Mouse (Mus musculus): Measurements from ENCODE around the gene Etv5.
A peak's percentile ranks its signal among the peaks of the same experiment; 100 is the strongest.

The Etv5 gene

DNA sequence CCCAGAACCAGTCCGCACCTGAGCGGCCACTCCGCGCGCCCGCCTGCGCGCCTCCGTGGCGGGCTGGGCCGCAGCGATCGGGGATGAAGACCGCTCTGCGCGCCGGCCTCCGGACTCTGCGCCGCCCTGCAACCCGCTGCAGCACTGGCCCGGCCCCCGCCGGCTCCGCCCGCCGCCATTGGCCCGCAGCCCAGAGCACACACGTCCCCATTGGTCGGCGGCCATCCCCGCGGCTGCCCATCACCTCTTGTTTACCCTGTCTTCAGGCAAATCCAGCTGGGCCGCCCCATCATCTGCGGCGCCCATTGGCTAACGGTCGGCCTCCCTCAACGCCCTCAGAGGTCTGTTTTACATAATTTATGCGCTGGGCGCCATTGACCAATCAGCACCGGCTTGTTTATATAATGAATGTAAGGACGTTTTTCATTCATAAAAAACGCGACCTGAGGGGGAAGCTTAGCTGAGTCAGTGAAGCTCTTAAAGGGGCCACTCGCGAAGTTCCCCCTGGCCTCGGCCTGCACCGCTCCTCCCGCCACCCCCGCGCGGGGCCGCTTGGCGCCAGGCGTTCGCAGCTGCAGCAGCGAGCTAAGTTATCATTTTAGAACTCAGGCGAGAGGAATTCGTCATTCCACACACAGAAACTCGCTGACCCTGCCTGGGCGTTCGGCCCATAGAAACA, at the start of gene Etv5:
TSS of gene Etv5 (minus strand) at position 221 of the 679 bp plus-strand sequence.
- DNase-seq (ENCODE audit: low spot score) = peak; percentile 100

DNA sequence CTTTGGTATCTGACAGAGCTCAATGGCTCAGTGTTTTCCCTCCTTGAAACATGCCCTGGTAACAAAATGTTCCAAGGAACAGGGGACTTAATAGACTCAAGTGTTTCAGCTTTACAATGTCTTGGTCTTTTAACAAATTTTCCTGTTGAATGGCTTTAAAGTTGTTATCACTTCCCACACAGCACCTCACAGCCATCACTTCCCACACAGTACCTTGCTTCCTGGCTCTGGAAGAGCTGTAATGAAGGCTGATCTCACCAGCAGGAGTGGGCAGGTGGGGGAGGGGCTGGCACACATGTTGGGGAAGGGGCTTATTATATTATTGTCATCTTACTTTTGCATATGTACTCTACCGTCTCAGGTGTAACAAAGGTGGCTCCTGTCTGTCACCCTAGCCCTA, 44.4 kb upstream of the Etv5 start:
- DNase-seq (ENCODE audit: low spot score) = no peak

DNA sequence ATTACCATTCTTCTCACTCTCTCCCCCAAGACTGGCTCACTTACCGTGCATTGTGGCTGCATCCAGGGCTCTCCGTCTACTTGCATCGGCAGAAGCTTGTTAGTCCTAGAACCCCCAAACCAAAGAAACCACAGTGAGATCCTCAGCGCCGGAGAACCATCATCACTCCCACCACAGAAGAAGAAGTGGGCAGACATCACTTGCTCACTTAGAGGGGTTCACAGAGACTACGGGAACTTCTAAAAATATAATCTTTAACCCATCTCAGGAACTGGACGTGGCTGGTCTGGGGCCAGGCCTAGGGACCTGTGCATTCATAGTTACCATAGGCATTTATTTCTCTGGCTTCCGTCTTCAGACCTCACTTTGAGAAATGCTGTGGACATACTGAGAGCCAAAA, 39.8 kb upstream of the Etv5 start:
- DNase-seq (ENCODE audit: low spot score) = no peak

DNA sequence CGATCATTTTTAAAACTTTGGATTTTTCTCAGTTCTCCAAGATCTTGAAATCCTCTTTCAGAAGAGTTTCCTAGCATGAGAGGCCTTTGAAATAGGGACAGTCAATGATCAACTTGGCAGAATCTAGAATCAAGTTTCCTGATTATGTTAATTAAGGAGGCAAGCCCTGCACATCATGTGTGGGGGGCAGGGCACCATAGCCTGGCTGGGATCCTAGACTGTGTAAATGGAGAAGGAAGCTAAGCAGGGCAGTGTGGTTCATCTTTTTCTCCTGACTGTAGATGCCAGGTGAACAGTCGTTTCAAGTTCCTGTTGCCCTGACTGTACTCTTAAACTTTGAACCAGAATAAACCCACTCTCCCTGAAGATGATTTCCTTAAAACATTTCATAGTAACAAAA, 32.2 kb upstream of the Etv5 start:
- no peak for DNase-seq (ENCODE audit: low spot score)

DNA sequence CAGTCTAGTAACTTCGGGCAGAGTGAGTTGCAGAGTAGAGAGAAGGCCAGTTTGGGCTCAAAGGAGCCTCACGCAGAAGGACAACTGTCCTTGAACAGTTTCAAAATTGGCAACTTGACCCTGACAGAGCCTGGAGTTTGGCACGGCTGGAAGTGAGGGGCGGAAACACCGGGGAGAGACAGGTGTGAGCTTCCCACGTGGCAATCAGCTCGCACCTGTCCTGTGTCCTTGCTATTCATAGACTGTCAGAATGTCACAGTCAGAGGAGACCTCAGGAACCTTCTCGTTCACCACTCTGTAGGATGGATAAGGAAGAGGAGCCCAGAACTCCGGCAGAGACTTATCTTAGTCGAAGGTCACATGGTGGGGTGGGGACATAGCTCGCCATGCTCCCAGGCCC, 29.9 kb upstream of the Etv5 start:
- no peak for DNase-seq (ENCODE audit: low spot score)

DNA sequence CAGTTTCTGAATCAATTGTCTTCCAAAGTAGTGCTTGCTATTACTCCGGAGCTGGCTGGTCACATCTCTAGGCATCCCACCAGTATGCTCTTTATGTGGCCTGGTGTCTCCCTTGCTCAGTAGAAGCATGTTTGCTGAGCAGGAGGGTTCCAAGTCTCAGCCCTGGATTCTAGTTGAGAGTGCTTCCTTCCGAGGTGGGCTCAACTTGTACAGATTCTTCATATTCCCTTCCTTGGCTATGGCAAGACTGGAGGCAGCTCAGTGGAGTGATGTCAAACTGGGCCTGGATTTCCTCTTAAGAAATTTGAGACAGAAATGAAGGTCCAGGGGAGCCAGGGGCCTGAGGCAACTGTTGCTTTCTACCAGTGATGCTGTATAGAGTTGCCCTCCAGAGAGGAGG, 27.6 kb upstream of the Etv5 start:
- DNase-seq (ENCODE audit: low spot score) = no peak

DNA sequence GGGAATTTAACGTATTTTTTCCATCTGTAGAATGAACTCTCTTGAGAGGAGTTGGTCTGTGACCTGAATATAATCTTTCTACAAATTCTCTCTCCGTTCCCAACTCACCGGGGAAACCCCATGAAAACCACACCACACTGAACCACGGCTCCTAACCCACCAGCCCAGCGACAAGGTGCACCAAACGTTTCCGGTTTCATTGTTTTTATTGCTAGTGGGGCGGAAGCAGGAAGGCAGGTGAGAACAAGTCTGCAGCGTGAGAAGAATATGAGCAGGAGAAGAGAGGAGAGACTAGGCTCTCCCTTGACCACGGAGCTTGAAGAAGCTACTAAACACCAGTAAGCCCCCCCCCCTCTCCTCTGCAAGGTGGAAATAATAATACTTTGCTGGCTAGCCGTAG, 26.9 kb upstream of the Etv5 start:
- no peak for DNase-seq (ENCODE audit: low spot score)

DNA sequence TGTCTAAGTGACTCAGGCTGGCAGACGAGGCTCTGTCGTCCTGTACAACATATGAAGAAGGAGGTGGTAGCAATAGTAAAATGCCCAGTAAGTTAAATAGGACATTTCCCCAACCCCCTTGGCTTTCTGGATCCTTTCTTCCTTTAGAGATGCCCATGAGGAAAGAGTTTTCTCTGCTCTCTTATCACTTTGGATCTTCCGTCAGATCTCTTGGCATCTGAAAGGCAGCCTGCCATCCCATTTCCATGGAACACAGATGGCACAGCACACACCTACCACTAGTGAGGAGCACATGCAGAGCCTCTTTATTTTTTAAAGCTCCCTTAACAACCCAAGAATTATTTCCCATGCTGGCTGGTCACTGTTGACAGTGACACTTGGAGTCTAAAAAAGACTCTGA, 22.7 kb upstream of the Etv5 start:
- no peak for DNase-seq (ENCODE audit: low spot score)

DNA sequence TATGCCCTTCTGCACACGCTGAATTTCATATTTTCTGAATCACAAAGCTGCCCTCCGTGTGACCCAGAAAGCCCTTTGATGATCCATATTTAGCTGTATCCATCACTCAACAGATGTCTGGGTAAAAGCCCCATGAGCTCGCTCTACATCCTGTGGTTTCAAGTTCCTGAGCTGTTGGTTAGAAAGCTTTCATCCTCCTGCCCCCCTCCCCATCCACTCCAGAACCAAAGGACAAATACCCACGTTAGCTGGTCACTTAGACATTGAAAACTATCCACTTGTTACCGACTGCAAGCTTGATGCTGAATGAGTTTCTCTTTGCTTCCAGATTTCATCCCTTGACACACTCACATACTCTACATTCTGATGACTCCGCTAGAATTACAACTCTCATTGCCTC, 22.2 kb upstream of the Etv5 start:
- DNase-seq (ENCODE audit: low spot score) = no peak

DNA sequence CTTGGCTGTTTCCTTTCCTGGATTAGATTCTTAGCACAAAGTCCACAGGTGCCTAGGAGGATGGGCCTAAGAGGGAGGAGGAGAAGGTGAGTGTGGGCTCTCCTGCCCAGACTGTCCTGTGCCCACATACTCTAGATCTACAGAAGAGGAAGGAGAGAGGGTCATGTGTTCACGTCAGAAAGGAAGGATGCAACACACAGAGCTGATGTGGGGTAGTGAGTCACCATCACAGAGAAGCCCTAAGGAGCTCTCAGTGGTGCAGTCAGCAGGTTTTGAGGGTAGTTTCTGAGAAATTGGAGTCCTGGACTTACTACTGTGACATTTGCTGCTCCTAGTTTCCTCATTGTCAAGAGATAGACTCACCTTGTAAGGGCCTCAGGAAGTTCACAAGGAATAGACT, 21.4 kb upstream of the Etv5 start:
- no peak for DNase-seq (ENCODE audit: low spot score)

DNA sequence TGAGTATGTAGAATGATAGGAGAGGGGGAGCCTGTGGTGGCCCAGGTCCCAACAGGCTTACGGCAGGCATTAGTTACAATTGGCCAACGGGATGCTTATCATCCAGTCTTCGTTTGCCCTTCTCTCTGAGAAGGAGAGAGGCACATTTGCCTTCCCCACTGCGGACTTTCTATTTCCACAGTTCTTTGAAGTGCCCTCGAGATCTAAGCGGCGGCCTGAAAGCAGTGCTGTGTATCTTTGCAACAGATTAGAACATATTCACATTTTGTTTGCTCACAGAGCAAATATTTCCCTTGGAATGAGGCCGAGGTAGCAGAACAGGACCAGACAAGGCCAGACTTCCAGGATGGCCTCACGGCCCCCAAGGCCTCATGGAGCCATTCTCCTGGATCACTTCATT, 12.6 kb upstream of the Etv5 start:
- DNase-seq (ENCODE audit: low spot score) = no peak

DNA sequence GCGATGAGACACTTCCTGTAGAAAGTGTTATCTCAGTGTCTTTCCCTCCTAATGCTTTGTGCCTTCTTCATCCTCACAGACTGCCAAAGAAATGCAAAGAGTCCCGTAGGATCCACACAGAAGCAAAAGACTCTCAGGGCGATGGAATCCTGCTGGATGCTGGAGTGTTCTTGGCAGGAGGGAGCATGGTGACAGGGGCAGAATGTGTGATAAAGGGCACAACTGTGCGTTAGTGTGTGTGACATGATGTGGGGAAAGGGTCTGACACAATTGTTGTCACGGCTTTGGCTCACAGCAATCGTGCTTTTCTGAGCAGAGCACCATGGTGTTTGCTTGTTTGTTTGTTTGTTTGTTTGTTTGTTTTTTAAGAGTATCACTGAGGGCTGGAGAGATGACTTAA, 8.6 kb upstream of the Etv5 start:
- DNase-seq (ENCODE audit: low spot score) = no peak

DNA sequence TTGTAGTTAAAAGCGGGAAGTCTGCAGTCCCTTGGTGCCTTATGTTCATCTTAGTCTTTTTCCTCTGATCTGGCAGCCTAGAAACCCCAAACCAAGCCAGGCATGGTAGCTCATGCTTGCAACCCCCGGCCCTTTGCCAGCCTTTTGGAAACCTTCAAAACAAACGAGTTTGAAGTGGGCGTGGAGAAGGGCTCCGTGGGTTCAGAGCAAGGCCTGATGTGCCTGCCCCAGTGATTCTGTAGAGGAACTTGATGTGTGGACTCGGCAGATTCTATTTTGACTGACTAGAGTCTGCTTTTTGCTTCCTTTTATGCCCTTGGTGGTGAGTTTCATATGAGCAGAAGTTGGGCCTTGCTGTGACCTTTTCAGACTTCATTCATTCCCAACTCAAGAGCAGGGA, 5.3 kb upstream of the Etv5 start:
- DNase-seq (ENCODE audit: low spot score) = no peak

DNA sequence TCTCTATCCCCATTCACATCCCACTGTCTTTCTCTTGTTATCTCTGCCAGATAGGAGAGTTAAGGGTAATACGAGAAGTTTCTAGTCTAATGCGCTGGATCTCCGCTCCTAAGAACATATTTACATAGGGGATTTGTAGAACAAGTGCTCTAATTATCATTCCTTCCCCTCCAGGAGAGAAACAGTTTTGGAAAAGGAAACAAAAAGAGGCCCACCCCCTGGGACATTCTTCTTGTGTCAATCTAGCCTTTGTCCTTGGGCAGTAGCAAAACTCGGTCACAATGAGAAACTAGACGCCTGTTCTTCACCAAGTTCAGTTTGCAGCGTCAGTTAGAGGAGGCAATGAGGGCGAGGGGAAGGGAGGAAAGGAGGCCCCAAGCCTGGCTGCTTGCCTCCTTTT, 2.7 kb upstream of the Etv5 start:
- DNase-seq (ENCODE audit: low spot score) = no peak

DNA sequence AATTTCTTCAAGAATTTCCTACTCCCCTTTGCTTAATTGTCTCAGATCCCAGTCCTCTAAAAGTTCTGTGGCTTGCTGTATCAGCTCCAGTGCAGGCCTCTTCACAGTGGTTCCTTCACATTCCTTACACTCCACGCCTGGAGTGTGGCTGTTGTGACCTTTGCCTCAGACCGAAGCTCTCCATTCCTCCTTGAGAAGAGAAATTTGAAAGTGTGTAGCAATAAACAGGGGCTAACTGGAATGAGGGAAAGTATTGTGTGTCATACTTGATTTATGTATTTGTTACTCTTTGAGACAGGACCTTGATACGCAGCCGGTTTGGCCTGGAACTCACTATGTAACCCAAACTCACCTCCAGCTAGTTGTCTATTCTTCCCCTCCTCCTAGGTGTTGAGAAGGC, 1.8 kb upstream of the Etv5 start:
- no peak for DNase-seq (ENCODE audit: low spot score)

DNA sequence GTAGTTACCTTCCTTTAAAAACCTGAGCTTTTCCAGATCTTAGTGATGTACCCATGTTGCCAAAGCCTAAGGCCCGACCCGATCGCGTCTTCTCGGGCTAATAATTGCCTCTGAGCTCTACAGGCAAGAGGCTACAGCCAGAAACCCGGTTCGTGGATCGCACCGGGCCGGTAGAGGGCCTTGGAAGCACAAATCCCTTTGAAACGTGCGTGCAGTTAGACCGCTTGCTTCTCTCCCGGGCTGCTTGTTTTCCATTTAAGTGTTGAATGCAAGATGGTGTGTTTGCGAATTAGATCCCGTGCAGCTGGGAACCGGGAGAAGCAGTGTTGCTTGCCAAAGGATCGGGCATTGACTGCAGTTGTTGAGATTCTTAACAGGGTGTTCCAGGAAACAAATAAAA, 750 bp upstream of the Etv5 start:
- peak; percentile 48 for DNase-seq (ENCODE audit: low spot score)

DNA sequence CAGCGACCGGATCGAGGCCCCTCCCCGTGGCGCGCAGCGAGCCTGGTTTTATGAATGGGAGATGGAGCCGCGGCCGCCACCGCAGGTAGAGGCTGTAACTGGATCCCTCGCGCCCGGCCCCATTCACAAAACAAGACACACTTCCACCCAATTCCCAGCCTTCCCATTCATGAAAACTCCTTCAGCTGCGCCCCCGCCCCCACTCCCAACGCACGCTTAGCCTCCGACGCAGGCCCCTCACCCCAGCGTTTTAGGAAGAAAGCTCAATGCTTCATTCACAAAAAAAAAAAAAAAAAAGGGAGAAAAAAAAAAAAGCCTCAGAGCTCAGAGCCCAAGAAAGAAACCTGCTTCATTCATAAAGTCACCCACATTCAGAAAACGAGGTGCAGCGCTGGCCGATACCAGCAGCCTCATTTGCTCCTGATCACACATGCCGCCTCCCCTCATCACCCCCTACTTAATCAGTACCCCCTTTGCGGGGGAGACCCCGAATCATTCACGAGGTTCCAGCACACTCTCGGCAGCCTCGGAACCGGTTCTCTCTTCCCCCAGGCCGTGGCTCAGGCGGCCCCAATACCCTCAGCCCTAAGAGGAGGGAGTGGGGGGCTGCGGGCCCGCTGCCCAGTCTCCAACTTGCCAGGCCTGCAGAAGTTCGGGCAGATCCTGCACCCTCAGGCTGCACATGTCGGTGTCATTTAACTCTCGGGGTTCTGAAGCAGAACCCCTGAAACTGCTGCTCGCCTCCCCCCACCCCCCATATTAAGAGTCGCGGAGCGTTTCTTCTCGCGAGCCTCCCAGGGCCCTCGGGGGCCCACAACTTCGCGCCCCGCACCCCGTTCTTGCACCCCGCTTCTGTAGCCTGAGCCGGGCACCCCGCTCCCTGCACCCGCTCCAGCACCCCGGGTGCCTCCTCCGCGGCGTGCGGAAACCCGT, 812 bp downstream of the Etv5 start:
- peak; percentile 90 for DNase-seq (ENCODE audit: low spot score)

DNA sequence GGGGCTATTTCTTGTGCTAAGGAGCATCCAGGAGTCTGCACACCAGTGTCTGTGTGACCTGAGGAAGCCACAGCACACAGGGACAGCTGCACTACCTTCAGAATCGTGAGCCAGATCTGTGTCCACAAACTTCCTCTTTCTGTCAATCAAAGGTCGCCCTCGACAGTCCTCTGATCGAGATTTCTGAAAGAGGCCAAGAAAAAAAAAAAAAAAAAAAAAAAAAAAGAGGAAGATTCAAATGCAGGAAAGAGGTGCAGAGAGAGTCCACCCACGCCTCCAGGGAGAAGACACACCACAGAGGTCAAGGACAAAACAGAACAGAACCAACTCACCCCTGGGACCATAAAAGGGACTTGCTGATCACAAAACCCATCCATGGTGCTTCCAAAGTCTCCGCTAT, 3.4 kb downstream of the Etv5 start:
- DNase-seq (ENCODE audit: low spot score) = no peak

DNA sequence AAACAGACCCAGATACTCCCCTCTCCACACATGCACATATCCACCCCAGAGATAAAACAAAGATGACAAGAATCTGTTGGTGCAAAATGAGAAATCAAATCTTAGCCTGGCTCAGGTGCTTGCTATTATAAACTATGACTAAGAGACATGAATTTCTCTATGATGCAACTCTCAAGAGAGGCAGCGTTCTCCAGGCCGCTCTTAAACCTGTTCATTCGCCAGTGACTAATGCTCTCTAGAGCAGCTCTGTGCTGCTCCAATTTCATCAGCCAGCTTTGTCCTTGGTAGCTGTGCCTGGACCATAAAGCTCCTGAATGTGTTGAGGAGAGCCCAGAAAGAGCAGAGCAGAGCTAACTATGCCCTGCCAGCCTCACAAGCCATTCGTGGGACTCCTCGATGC, 5.0 kb downstream of the Etv5 start:
- no peak for DNase-seq (ENCODE audit: low spot score)

DNA sequence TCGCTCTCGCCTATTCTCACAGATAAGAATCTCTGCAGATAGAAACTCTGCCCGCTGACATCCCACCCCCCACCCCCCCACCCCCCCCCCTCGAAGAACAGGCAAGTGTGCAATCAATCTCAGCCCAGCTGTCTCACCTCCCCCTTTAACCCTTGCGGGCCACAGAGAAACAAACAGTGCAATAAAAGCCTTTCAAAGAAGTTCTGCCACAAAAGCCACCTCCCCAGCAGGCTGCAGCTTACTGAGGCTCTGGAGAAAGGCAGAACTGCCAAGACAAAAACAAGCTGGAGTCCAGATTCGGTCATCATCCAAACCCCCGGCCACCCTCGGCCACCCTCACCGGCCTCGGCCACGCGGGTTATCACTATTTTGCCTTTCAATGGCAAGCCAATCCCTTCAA, 5.6 kb downstream of the Etv5 start:
- no peak for DNase-seq (ENCODE audit: low spot score)

DNA sequence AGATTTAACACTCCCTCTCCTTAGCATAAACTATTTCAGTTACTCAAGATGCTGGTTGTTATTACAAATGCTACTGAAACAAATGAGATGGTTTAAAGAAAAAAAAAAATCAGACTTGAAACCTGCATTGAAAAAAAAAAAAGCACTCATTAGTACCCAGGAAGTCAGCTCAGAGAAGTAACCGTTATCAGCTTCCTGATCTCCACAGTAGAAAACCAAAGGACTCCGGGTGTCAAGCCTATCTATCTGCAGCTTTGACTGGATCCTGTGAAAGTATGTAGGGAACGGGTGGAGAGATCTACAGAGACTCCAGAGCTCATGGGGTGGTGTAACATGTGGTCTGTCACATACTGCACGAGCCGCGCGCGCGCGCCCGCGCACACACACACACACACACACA, 7.7 kb downstream of the Etv5 start:
- no peak for DNase-seq (ENCODE audit: low spot score)

DNA sequence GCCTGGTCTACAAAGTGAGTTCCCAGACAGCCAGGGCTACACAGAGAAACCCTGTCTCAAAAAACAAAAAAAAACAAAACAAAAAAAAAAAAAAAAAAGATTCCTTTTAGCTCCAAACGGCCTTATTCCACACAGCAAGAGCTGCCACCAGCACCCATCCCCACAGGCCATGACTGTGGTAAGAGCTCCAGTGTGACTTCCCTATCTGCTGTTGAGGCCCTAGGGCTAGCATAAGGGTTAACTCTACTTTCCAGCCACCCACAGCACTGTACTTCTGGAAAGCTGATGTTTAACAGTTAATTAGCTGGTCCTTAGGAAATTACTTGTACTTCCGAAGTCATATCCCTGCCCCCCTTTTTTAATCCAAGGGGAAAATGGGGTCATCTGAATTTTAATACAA, 8.2 kb downstream of the Etv5 start:
- DNase-seq (ENCODE audit: low spot score) = no peak

DNA sequence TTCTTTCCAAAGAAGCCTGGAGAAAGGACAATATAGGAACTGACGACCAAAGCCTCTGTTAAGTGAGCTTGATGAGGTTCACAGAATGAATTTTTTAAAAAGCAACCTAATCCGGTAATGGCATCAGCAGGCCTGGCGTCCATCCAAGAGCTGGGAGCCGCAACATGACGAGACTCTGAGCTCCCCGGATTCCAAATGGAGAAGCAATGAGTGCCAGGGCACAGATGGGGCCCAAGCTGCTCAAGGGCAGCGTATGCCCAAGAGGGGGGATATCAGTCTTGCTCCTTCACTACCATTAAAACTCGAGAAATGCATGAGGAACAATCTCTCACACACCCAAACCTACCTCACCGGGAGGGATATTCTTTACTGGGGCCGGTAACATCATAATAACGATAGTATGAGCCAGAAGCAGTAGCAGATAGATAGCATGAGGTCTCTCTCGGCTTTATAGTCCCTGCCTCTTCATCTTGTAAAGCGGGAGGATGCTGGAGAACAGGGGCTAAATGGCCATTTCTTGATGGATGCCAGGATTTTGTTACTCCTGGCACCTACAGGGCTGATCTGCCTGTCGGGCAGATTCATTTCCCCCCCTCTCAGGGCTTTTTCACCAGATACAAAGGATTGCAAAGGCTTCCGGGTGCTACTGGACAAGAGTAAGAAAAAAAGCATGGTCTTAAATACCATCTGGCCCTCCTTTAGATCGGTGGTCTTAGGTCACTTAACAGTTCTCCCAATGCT, 9.1 kb downstream of the Etv5 start:
- DNase-seq (ENCODE audit: low spot score) = no peak
